Mouse (Mus musculus) embryonic facial prominence, embryonic 11.5 days (tissue): ENCODE results near the gene Tcea3. TPM values are rescaled to one million over a fixed set of nuclear protein-coding genes. Genes with fewer than 3 reads are reported as not detected.

ENCODE experiments used
- ATAC-seq: fragments of 200-750 bp; cut with Nextera tagmentation; replicated peaks from 2 replicates; pipeline ENCODE4 v1.8.0; 2017; ENCODE audit warnings: low read depth; ENCODE audit not compliant: insufficient number of reproducible peaks, low FRiP score, low TSS enrichment
- DNase-seq: peaks from one replicate; pipeline ENCODE4 v3.0.0-alpha.2; 2015; ENCODE audit warnings: low spot score
- H3K27ac ChIP-seq: fragments of 300-500 bp; sonication (generic); replicated peaks from 2 replicates; pipeline ENCODE4 v1.5.1; 2014; ENCODE audit warnings: mild to moderate bottlenecking, low read depth, low read length, control low read depth
- H3K27me3 ChIP-seq: fragments of 300-500 bp; sonication (generic); 2 replicates; pipeline ENCODE4 v1.6.1; 2014; ENCODE audit warnings: mild to moderate bottlenecking, low read length, moderate library complexity, mixed read lengths; ENCODE audit not compliant: control insufficient read depth, insufficient read depth
- H3K36me3 ChIP-seq: fragments of 300-500 bp; sonication (generic); replicated peaks from 2 replicates; pipeline ENCODE4 v1.6.1; 2014; ENCODE audit warnings: low read depth, mild to moderate bottlenecking, low read length, moderate library complexity, mixed read lengths; ENCODE audit not compliant: control insufficient read depth, insufficient read depth
- H3K4me1 ChIP-seq: fragments of 300-500 bp; sonication (generic); 2 replicates; pipeline ENCODE4 v1.6.1; 2014; ENCODE audit warnings: low read length, mixed read lengths; ENCODE audit not compliant: control insufficient read depth, insufficient read depth
- H3K4me2 ChIP-seq: fragments of 300-500 bp; sonication (generic); 2 replicates; pipeline ENCODE4 v1.6.1; 2014; ENCODE audit warnings: low read depth, mild to moderate bottlenecking, control low read depth, low read length, moderate library complexity
- H3K4me3 ChIP-seq: fragments of 300-500 bp; sonication (generic); 2 replicates; pipeline ENCODE4 v1.5.1; 2014; ENCODE audit warnings: low read depth, low read length, control low read depth
- H3K9ac ChIP-seq: fragments of 300-500 bp; sonication (generic); replicated peaks from 2 replicates; pipeline ENCODE4 v1.6.1; 2014; ENCODE audit warnings: mild to moderate bottlenecking, control low read depth, low read length
- H3K9me3 ChIP-seq: fragments of 300-500 bp; sonication (generic); replicated peaks from 2 replicates; pipeline ENCODE4 v1.6.1; 2016; ENCODE audit warnings: mild to moderate bottlenecking, low read length, inconsistent platforms, mixed read lengths; ENCODE audit not compliant: control insufficient read depth
- WGBS: fragments of 180-500 bp; shearing (Covaris S2); extraction: QIAGEN DNeasy Blood & Tissue Kit; methylation state at CpG from one replicate; pipeline ENCODE4 v1.1.7; 2014; 5-methylcytosine and 5-hydroxymethylcytosine counted together
- polyA plus RNA-seq: library from polyadenylated mRNA; unstranded; fragments of >200 nt; fragmentation: Nextera tagmentation; extraction: Ambion mirVana; gene quantifications from 2 replicates; pipeline ENCODE4 v1.2.1, GENCODE M21; 2014

Gene Tcea3
- polyA plus RNA-seq, 1 experiment from 2014 or later, result 1.3 TPM

DNA sequence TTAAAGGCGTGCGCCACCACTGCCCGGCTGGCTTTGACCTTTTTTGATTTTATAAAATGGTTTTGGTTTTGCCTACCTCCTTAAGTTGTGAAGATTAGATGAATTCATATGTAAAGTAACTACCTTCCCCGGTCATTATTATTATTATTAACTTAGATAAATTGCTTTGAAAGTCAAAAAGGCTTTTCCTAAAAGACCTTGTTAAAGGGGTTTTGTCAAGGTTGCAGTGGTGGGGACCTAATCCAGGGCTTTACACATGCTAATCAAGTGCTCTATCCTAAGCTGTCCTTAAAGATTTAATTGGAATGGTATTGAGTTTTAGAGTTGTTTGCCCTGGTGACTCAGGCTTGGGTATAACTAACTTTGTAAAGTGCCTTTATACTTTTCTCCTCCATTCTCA is 70.1 kb downstream of the Tcea3 start:
- DNase-seq (no peak), ATAC-seq (no peak)
- H3K9me3 ChIP-seq, result no peaks in the 10 kb centered on the region
- H3K4me1 ChIP-seq, result no peaks in the 10 kb centered on the region
- no peak overlapping the region for H3K9ac ChIP-seq
- H3K27me3 ChIP-seq, result no peaks in the 10 kb centered on the region
- WGBS, result 89% methylated on average over 4 of the region's 4 CpGs
- H3K4me3 ChIP-seq, result no peak overlapping the region
- no peak overlapping the region for H3K27ac ChIP-seq
- H3K4me2 ChIP-seq, result no peak overlapping the region
- H3K36me3 ChIP-seq, result peaks cover 16% of the 10 kb centered on the region

DNA sequence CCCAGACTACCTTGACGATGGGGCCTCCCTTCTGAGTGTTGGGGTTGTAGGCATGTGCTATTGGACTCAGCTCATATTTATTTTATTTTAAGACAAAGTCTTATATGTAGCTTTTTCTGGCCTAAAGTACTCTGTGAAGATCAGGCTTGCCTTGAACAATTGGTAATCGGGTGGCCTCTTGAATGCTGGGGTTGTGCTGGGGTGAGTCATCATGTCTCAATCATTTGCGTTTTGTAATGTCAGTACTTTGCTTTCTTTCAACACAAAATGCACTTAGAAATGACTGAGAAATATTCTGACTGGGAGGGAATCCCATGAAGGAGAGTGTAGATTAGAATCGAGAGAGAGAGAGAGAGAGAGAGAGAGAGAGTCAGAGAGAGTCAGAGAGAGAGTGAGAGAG is 72.5 kb downstream of the Tcea3 start:
- H3K36me3 ChIP-seq, result peaks cover 16% of the 10 kb centered on the region
- no peak overlapping the region for H3K4me3 ChIP-seq
- no peaks in the 10 kb centered on the region for H3K9me3 ChIP-seq
- 92% methylated on average over 4 of the region's 4 CpGs for WGBS
- no peaks in the 10 kb centered on the region for H3K27me3 ChIP-seq
- ATAC-seq (no peak), DNase-seq (no peak)
- H3K4me2 ChIP-seq, result no peak overlapping the region
- no peak overlapping the region for H3K27ac ChIP-seq
- no peak overlapping the region for H3K9ac ChIP-seq
- H3K4me1 ChIP-seq, result no peaks in the 10 kb centered on the region

DNA sequence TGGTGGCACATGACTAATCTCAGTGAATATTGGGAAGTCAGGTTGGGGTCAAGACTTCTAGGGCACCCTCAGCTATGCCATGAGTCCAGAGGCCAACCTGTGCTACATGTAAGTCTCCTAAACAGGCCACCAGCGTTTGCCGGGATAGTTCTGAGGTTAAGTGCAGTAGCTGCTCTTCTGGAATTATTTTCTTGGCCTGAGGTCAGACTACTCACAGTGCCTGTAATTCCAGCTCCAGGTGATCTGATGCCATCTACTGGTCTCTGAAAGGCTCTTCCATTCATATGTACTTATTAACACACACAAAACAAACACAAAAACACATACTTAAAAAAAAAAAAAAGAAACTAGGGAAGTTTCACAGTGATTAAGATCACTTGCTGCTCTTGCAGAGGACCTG is 76.7 kb downstream of the Tcea3 start:
- Histone ChIP-seq H3K4me1 (no peaks in the 10 kb centered on the region), H3K4me2 (no peak overlapping the region), H3K9ac (no peak overlapping the region), H3K4me3 (no peak overlapping the region), H3K27ac (no peak overlapping the region), H3K27me3 (no peaks in the 10 kb centered on the region), H3K36me3 (peaks cover 6% of the 10 kb centered on the region), H3K9me3 (no peaks in the 10 kb centered on the region)
- no peak for DNase-seq
- no peak for ATAC-seq
- WGBS, result 58% methylated on average over 2 of the region's 2 CpGs

Other genes with a start within 250 kb of the Tcea3 start
- 49.9 and 51.0 TPM in 2 replicates for gene Eloa, start 226.0 kb upstream of the Tcea3 start, polyA plus RNA-seq
- gene Rpl11, start 194.3 kb upstream of the Tcea3 start, polyA plus RNA-seq, result 410 and 431 TPM in 2 replicates
- gene Id3, start 104.2 kb upstream of the Tcea3 start, polyA plus RNA-seq, result 608 and 653 TPM in 2 replicates
- gene E2f2, start 75.3 kb upstream of the Tcea3 start, polyA plus RNA-seq, result 5.0 and 6.1 TPM in 2 replicates
- 2.8 and 2.9 TPM in 2 replicates for gene Asap3, start 41.4 kb upstream of the Tcea3 start, polyA plus RNA-seq
- 24.3 and 28.0 TPM in 2 replicates for gene Zfp46, start 37.0 kb downstream of the Tcea3 start, polyA plus RNA-seq
- gene Hnrnpr, start 63.2 kb downstream of the Tcea3 start, polyA plus RNA-seq, result 186 and 203 TPM in 2 replicates
- 0.11 and 0.47 TPM in 2 replicates for gene Htr1d, start 175.8 kb downstream of the Tcea3 start, polyA plus RNA-seq
- 0.15 and 0.20 TPM in 2 replicates for gene 6030445D17Rik, start 214.5 kb downstream of the Tcea3 start, polyA plus RNA-seq
- gene Luzp1, start 222.0 kb downstream of the Tcea3 start, polyA plus RNA-seq, result 116 and 119 TPM in 2 replicates